Mouse (Mus musculus) thymus, postnatal 36 days (tissue): ENCODE data around the gene Efna4.

Experiments
- DNase-seq, 2 experiments: peaks; one replicate each; pipeline ENCODE4 v3.0.0; 2022; ENCODE audit warnings: mixed read lengths in 2 of 2

Gene Efna4

GRCm38 (mm10) chr3:89304440-89304839 is 33.4 kb downstream of the Efna4 start:
- no peak for DNase-seq

DNA sequence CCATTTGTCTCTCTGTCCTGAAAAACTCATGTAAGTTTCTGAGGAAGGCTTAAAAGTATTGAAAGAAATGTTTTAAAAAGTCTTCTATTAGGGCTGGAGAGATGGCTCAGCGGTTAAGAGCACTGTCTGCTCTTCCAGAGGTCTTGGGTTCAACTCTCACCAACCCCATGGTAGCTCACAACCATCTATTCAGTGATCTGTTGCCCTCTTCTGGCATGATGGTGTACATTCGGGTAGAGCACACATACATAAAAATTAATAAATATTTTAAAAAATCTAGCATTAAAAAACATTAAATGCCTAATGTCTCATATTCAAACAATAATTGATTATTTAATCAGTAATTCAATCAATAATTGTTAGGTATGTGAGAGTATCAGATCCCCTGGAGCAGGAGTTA is 37.3 kb downstream of the Efna4 start:
- no peak for DNase-seq

- no peak for DNase-seq
These were observed 37.8 kb downstream of the Efna4 start for GRCm38 (mm10) chr3:89300071-89300470.

DNA sequence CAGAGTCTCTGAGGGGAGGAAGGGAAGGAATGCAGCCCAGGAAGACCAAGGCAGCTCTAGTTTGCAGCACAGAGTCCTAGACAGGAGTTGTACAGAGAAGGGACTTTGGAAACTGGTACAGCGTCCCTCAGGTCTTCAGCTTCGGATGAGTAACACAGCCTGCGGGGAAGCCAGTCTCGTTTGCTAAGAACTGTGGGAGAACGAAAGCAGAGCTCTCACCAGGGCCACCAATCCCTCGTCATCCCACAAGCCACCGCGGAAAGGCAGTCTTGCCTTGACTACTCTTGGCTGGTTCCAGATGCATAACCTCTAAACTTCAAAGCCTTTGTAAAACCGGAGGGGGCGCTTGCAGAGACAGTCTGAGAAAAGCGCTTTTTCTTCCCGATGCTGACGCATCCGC is 38.3 kb downstream of the Efna4 start:
- DNase-seq, result peak; percentile 45 to 61

DNA sequence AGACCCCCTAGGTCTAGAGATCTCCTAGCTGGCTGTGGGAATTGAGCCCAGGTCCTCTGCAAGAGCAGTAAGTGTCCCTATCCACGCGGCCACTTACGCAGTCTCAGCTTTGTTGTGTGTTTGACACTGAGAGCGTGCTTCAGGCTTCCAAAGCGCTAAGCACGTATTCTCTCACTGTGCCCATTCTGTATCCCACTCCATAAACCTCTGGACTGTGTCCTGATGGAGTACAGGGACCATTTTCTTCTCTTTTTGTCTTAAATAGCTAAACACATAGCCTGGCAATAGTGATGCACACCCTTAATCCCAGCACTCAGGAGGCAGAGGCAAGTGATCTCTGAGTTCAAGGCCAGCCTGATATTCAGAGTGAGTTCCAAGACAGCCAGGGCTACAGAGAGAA is 38.9 kb downstream of the Efna4 start:
- DNase-seq, result no peak

- DNase-seq, result no peak
These were observed 40.9 kb downstream of the Efna4 start for GRCm38 (mm10) chr3:89296761-89297396.

GRCm38 (mm10) chr3:89295685-89296230 is 42.1 kb downstream of the Efna4 start:
- no peak for DNase-seq

DNA sequence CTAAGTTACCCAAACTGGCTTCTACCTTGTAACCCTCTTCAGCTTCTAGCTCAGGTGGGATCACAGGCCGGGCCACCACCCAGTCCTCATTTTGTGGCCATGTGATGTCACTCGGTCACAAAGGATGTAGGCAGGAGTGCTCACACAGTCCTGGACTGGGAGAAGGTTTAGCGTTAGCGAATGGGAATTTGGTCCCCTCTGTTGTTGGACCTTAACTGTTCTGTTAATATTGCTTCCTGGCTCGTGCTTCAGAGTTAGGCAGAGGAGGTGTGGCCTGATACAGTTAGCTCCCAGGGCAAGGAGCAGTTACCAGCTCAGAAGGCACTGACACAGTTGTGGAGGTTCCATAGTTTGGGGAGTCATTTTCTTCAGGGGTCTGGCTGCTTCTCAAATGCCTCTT is 43.6 kb downstream of the Efna4 start:
- DNase-seq, result no peak

GRCm38 (mm10) chr3:89293247-89293918 is 44.4 kb downstream of the Efna4 start:
- no peak for DNase-seq

DNA sequence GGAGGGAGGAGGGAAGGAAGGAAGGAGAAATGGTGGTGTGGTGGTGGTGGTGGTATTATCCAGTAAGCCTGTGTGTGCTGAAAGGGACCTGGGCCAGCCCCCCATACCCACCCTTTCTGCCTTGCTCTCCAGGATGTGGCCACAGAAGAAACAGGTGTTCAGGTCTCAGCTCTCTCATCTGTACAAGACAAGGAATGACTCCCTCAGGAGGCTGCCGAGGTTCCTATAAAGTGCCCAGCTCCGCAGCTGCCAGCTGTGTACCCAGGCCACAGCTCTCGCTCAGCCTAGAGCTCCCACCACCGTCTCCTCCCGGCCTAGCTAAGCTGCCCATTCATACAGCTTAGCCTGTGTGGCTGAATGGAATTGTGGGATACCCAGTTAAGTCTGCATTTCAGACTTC is 45.5 kb downstream of the Efna4 start:
- peak in 1 of 2 experiments; percentile 57 for DNase-seq

DNA sequence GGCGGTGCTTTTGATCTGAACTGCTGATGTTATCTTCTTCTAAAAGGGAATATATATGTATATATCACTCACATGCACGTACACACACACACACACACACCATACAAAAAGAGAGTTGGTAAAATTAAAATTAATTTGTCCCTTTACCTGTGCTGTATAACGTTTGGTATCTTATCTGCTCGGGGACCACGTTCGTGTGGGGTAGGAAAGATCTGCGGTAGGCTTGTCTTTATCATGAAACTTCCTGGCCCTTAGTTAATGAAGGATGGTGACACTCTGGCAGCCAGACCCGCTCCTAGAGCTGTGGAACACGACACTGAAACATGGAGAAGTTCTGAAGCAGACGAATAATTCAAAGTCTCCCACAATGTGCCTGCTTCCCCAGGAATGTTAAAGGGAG is 46.0 kb downstream of the Efna4 start:
- no peak for DNase-seq

DNA sequence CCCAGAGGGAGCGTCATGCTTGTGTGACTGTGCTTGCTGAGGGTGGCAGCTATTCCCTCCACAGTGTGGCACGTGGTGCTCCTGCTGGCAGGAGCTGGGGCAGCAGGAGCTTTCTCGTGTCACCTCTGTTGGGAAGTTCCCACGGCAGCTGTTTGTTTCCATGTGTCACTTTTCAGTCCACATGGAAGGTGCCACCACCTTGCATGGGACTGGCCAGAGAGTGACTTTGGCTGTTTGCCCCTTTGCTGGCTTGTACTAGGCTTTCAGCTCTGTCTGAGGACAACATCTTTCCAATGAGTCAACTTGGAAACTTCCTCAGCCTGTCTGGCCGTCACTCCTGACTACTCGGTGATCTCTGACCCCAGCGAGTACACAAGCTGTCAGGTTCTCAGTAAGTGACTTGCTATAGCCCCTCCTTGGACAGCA is 49.3 kb downstream of the Efna4 start:
- DNase-seq, result no peak

GRCm38 (mm10) chr3:89287286-89287685 is 50.5 kb downstream of the Efna4 start:
- DNase-seq, result no peak

- DNase-seq, result no peak
These were observed 52.3 kb downstream of the Efna4 start for GRCm38 (mm10) chr3:89285526-89285925.

DNA sequence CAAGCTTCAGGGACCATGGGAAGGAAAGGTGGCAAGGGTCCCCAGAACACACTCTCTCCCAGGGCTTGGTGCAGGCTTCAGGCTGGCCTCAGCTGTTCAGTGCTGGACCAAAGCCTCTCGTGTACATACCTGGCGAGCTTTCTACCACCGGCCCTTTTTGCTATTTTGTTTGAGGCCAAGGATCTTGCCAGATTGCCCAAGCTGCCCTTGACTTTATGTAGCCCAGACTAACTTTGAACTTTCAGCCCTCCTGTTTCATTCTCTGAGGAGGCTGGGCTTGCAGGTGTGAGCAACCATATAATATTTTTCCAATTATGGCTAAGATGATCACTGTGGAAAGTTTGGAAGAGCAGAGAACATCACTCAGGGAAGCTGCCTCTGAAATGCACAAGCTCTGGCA is 53.6 kb downstream of the Efna4 start:
- no peak for DNase-seq
